Mouse (Mus musculus) forebrain, embryonic 11.5 days (tissue): ENCODE measurements around the gene Tnfaip8l2. TPM values are rescaled to one million over a fixed set of nuclear protein-coding genes. Genes with fewer than 3 reads are reported as not detected.
"Not testable (repeated sequence)": the region's sequence is repeated elsewhere in the genome, so short reads cannot be mapped to it uniquely, and the experiment has no call there.

Source experiments
- ATAC-seq: fragments of 200-750 bp; cut with Nextera tagmentation; replicated peaks from 2 replicates; pipeline ENCODE4 v1.8.0; 2017; ENCODE audit warnings: moderate TSS enrichment; ENCODE audit not compliant: low FRiP score
- DNase-seq: peaks from one replicate; pipeline ENCODE4 v3.0.0-alpha.2; 2017; ENCODE audit warnings: low spot score
- H3K27ac ChIP-seq: fragments of 300-500 bp; sonication (generic); 2 replicates; pipeline ENCODE4 v1.5.1; 2014; ENCODE audit warnings: low read depth, low read length
- H3K27me3 ChIP-seq: fragments of 300-500 bp; sonication (generic); 2 replicates; pipeline ENCODE4 v1.6.1; 2014; ENCODE audit warnings: mild to moderate bottlenecking, low read length, mixed read lengths; ENCODE audit not compliant: control insufficient read depth, insufficient read depth
- H3K36me3 ChIP-seq: fragments of 300-500 bp; sonication (generic); 2 replicates; pipeline ENCODE4 v1.6.1; 2014; ENCODE audit warnings: mild to moderate bottlenecking, low read length, moderate library complexity, mixed read lengths; ENCODE audit not compliant: control insufficient read depth, insufficient read depth
- H3K4me1 ChIP-seq: fragments of 300-500 bp; sonication (generic); replicated peaks from 2 replicates; pipeline ENCODE4 v1.6.1; 2014; ENCODE audit warnings: low read length, mixed read lengths; ENCODE audit not compliant: control insufficient read depth, insufficient read depth
- H3K4me2 ChIP-seq: fragments of 300-500 bp; sonication (generic); 2 replicates; pipeline ENCODE4 v1.6.1; 2014; ENCODE audit warnings: low read depth, mild to moderate bottlenecking, low read length, moderate library complexity, mixed read lengths; ENCODE audit not compliant: severe bottlenecking
- H3K4me3 ChIP-seq: fragments of 300-500 bp; sonication (generic); 2 replicates; pipeline ENCODE4 v1.5.1; 2014; ENCODE audit warnings: low read depth, low read length
- H3K9ac ChIP-seq: fragments of 300-500 bp; sonication (generic); 2 replicates; pipeline ENCODE4 v1.6.1; 2014; ENCODE audit warnings: low read length
- H3K9me3 ChIP-seq: fragments of 300-500 bp; sonication (generic); 2 replicates; pipeline ENCODE4 v1.6.1; 2016; ENCODE audit warnings: low read length, mixed read lengths; ENCODE audit not compliant: control insufficient read depth
- WGBS: fragments of 180-500 bp; shearing (Covaris S2); extraction: QIAGEN DNeasy Blood & Tissue Kit; methylation state at CpG from one replicate; pipeline ENCODE4 v1.1.7; 2014; 5-methylcytosine and 5-hydroxymethylcytosine counted together
- polyA plus RNA-seq: library from polyadenylated mRNA; unstranded; fragments of >200 nt; fragmentation: Nextera tagmentation; extraction: Ambion mirVana; gene quantifications from 2 replicates; pipeline ENCODE4 v1.2.1, GENCODE M21; 2014

Tnfaip8l2 gene
- polyA plus RNA-seq, 1 experiment from 2014 or later, result 1.3 TPM

GRCm38 (mm10) chr3:95134133-95134532 is 8.0 kb downstream of the Tnfaip8l2 start:
- not testable (repeated sequence) for H3K4me3 ChIP-seq, DNase-seq, H3K27ac ChIP-seq, H3K27me3 ChIP-seq, H3K36me3 ChIP-seq, H3K4me1 ChIP-seq, H3K4me2 ChIP-seq, H3K9ac ChIP-seq, H3K9me3 ChIP-seq
- WGBS, result no CpG with 5 or more reads among the region's 12 CpGs
- ATAC-seq, result peak; percentile 40

- H3K4me2 ChIP-seq, result peak within 1 kb of the TSS; percentile 90
- no peaks in the 10 kb centered on the region for H3K36me3 ChIP-seq
- peak; percentile 90 for ATAC-seq
- H3K27ac ChIP-seq, result 0 out of 2 replicates have a peak within 1 kb of the TSS, but pooled peaks have one; percentile 14
- H3K9me3 ChIP-seq, result no peaks in the 10 kb centered on the region
- WGBS, result 1% methylated on average over 20 of the region's 20 CpGs
- DNase-seq, result peak; percentile 92
- peak within 1 kb of the TSS; percentile 56 for H3K4me3 ChIP-seq
- H3K9ac ChIP-seq, result peak within 1 kb of the TSS; percentile 70
- 0 out of 2 replicates have a peak, but pooled peaks cover 7% of the 10 kb centered on the region for H3K4me1 ChIP-seq
- H3K27me3 ChIP-seq, result no peaks in the 10 kb centered on the region
These were observed 8.5 kb downstream of the Tnfaip8l2 start, which contains the start of the genes Scnm1 and Lysmd1 for GRCm38 (mm10) chr3:95133680-95134101. Gene Scnm1 (minus strand): TSS chr3:95134011. Gene Lysmd1 (plus strand): TSS chr3:95134088.

GRCm38 (mm10) chr3:95133176-95133575 is 9.0 kb downstream of the Tnfaip8l2 start:
- WGBS, result 58% methylated on average over 11 of the region's 11 CpGs
- H3K27me3 ChIP-seq, result no peaks in the 10 kb centered on the region
- peak overlapping the region; percentile 56 for H3K4me3 ChIP-seq
- H3K9me3 ChIP-seq, result no peaks in the 10 kb centered on the region
- H3K4me1 ChIP-seq, result 0 out of 2 replicates have a peak, but pooled peaks cover 7% of the 10 kb centered on the region
- peak overlapping the region; percentile 90 for H3K4me2 ChIP-seq
- no peaks in the 10 kb centered on the region for H3K36me3 ChIP-seq
- DNase-seq (no peak), ATAC-seq (no peak; the same call in 1 of the 2 replicates)
- peak overlapping the region; percentile 70 for H3K9ac ChIP-seq
- H3K27ac ChIP-seq, result 0 out of 2 replicates have a peak overlapping the region, but pooled peaks have one; percentile 14

- H3K4me2 ChIP-seq, H3K36me3 ChIP-seq, ATAC-seq, DNase-seq, H3K4me3 ChIP-seq, H3K9ac ChIP-seq, H3K4me1 ChIP-seq, H3K9me3 ChIP-seq, H3K27me3 ChIP-seq, H3K27ac ChIP-seq: not testable (repeated sequence)
- whole genome bisulfite sequencing, result 75% methylated on average over 2 of the region's 2 CpGs
These were observed 9.8 kb downstream of the Tnfaip8l2 start for GRCm38 (mm10) chr3:95132389-95132788.

- no peak for DNase-seq
- no peak overlapping the region for H3K4me3 ChIP-seq
- no peaks in the 10 kb centered on the region for H3K27me3 ChIP-seq
- WGBS, result 89% methylated on average over 5 of the region's 5 CpGs
- no peak overlapping the region for H3K27ac ChIP-seq
- no peak for ATAC-seq
- 0 out of 2 replicates have a peak, but pooled peaks cover 5% of the 10 kb centered on the region for H3K4me1 ChIP-seq
- H3K9me3 ChIP-seq, result no peaks in the 10 kb centered on the region
- no peak overlapping the region for H3K9ac ChIP-seq
- no peaks in the 10 kb centered on the region; the same call in 1 of the 2 replicates for H3K36me3 ChIP-seq
- no peak overlapping the region for H3K4me2 ChIP-seq
These were observed 12.1 kb downstream of the Tnfaip8l2 start for GRCm38 (mm10) chr3:95130081-95130480.

GRCm38 (mm10) chr3:95129226-95129651 is 12.9 kb downstream of the Tnfaip8l2 start:
- DNase-seq (no peak), ATAC-seq (no peak)
- H3K27ac ChIP-seq, result no peak overlapping the region
- no peaks in the 10 kb centered on the region for H3K9me3 ChIP-seq
- H3K4me2 ChIP-seq, result no peak overlapping the region
- no peaks in the 10 kb centered on the region; the same call in 1 of the 2 replicates for H3K36me3 ChIP-seq
- no peak overlapping the region for H3K4me3 ChIP-seq
- 50% methylated on average over 6 of the region's 6 CpGs for WGBS
- no peaks in the 10 kb centered on the region for H3K27me3 ChIP-seq
- H3K9ac ChIP-seq, result no peak overlapping the region
- H3K4me1 ChIP-seq, result 0 out of 2 replicates have a peak, but pooled peaks cover 5% of the 10 kb centered on the region

GRCm38 (mm10) chr3:95124972-95125371 is 17.2 kb downstream of the Tnfaip8l2 start:
- ATAC-seq (no peak), DNase-seq (no peak)
- no peak overlapping the region for H3K4me2 ChIP-seq
- H3K9ac ChIP-seq, result no peak overlapping the region
- H3K27ac ChIP-seq, result no peak overlapping the region
- H3K4me3 ChIP-seq, result no peak overlapping the region
- 68% methylated on average over 5 of the region's 5 CpGs for WGBS
- H3K27me3 ChIP-seq, result no peaks in the 10 kb centered on the region
- peaks cover 19% of the 10 kb centered on the region for H3K36me3 ChIP-seq
- no peaks in the 10 kb centered on the region for H3K4me1 ChIP-seq
- no peaks in the 10 kb centered on the region for H3K9me3 ChIP-seq

GRCm38 (mm10) chr3:95124246-95124645 is 17.9 kb downstream of the Tnfaip8l2 start, which contains the start of gene Tmod4:
Gene Tmod4 (plus strand): TSS chr3:95124476.
- Histone ChIP-seq H3K4me1 (no peaks in the 10 kb centered on the region), H3K36me3 (peaks cover 26% of the 10 kb centered on the region), H3K4me3 (no peak within 1 kb of the TSS), H3K9me3 (no peaks in the 10 kb centered on the region), H3K9ac (no peak within 1 kb of the TSS), H3K4me2 (no peak within 1 kb of the TSS), H3K27ac (no peak within 1 kb of the TSS), H3K27me3 (no peaks in the 10 kb centered on the region)
- DNase-seq (no peak), ATAC-seq (peak; percentile 65)
- WGBS, result 64% methylated on average over 6 of the region's 6 CpGs

DNA sequence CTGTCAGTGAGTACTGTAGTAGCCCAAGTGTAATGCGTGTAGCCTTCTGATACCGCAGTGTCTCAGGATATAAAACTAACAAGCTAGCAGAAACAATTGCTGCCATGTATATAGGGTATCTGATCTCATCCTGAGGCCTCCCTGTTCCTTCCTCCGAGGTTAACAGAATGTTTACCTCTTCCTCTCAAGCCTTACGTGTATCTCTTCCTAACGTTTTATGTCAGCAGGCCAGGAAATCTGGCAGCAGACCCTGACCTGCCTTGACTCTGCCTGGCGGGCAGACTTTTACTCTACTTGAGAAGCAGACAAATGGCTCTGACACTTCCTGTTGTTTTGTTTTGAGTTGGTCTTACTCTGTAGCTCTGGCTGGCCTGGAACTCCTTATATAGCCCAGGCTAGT is 20.6 kb downstream of the Tnfaip8l2 start:
- no peaks in the 10 kb centered on the region for H3K9me3 ChIP-seq
- H3K27ac ChIP-seq, result no peak overlapping the region
- H3K4me3 ChIP-seq, result no peak overlapping the region
- ATAC-seq, result no peak
- no peak overlapping the region for H3K9ac ChIP-seq
- no peaks in the 10 kb centered on the region for H3K4me1 ChIP-seq
- no peaks in the 10 kb centered on the region for H3K27me3 ChIP-seq
- no peak overlapping the region for H3K4me2 ChIP-seq
- 90% methylated on average over 6 of the region's 6 CpGs for WGBS
- H3K36me3 ChIP-seq, result peaks cover 28% of the 10 kb centered on the region
- DNase-seq, result no peak
